ENCODE assay signal across 9 mouse cellular contexts in genomic region chr12:76552321-76552720, GRCm38 (mm10). TPM values are rescaled to one million over a fixed set of nuclear protein-coding genes. Genes with fewer than 3 reads are reported as not detected.
DNase-seq lines count a peak whose midpoint lies in the region; ATAC-seq lines count a peak whose summit lies in the region.
"Had no signal": no experiment of that assay in that cellular context is flagged by ENCODE, and none has a peak within 500 bp of the region (broad histone marks: within the 10 kb centered on the region; RNA-seq: fewer than 3 reads in every experiment).

No protein-coding gene starts in this region.

- 12% methylated on average over 8 of the region's 8 CpGs for WGBS in heart, embryonic 15.5 days
- WGBS in limb, embryonic 15.5 days: 35% methylated on average over 8 of the region's 8 CpGs

- no peaks in the 10 kb centered on the region for H3K27me3 ChIP-seq in heart, embryonic 15.5 days
- no peaks in the 10 kb centered on the region for H3K27me3 ChIP-seq in limb, embryonic 15.5 days
- H3K27me3 ChIP-seq: hindbrain, embryonic 15.5 days had no signal

- peak overlapping the region; percentile 80 for H3K27ac ChIP-seq in heart, embryonic 15.5 days
- peak overlapping the region; percentile 68 for H3K27ac ChIP-seq in limb, embryonic 15.5 days
- H3K27ac ChIP-seq: hindbrain, embryonic 15.5 days had no signal

- no peak overlapping the region for H3K4me3 ChIP-seq in heart, embryonic 15.5 days
- no peak overlapping the region for H3K4me3 ChIP-seq in limb, embryonic 15.5 days
- H3K4me3 ChIP-seq: hindbrain, embryonic 15.5 days had no signal

- peak overlapping the region; percentile 27; the same call in 1 of the 2 replicates for H3K4me2 ChIP-seq in heart, embryonic 15.5 days
- H3K4me2 ChIP-seq in limb, embryonic 15.5 days: no peak overlapping the region
- H3K4me2 ChIP-seq: hindbrain, embryonic 15.5 days had no signal

- no peaks in the 10 kb centered on the region for H3K9me3 ChIP-seq in heart, embryonic 15.5 days (replicated peaks)
- no peaks in the 10 kb centered on the region for H3K9me3 ChIP-seq in limb, embryonic 15.5 days
- H3K9me3 ChIP-seq: hindbrain, embryonic 15.5 days had no signal

- H3K4me1 ChIP-seq in heart, embryonic 15.5 days (replicated peaks): peaks cover 94% of the 10 kb centered on the region
- peaks cover 52% of the 10 kb centered on the region for H3K4me1 ChIP-seq in limb, embryonic 15.5 days

- H3K9ac ChIP-seq in heart, embryonic 15.5 days: no peak overlapping the region
- H3K9ac ChIP-seq in limb, embryonic 15.5 days: no peak overlapping the region
- H3K9ac ChIP-seq: hindbrain, embryonic 15.5 days had no signal

- no peaks in the 10 kb centered on the region for H3K36me3 ChIP-seq in heart, embryonic 15.5 days
- no peaks in the 10 kb centered on the region for H3K36me3 ChIP-seq in limb, embryonic 15.5 days
- H3K36me3 ChIP-seq: hindbrain, embryonic 15.5 days had no signal

- DNase-seq in 3134 (ENCODE audit: extremely low read depth, insufficient read length, low spot score) (peak; percentile 77), MN1 (ENCODE audit: low spot score) (peak; percentile 21)
- DNase-seq in left cerebral cortex, adult 18-20 months (ENCODE audit: low spot score in 2 of 2): no peak
- DNase-seq in ovary, postnatal 10 days (ENCODE audit: low spot score): no peak
- DNase-seq in T-cell, adult 2 months (ENCODE audit: low spot score): no peak

- ATAC-seq in heart, embryonic 15.5 days (replicated peaks; ENCODE audit: insufficient number of reproducible peaks, insufficient read depth, low FRiP score, low read depth): peak; percentile 88
- no peak for ATAC-seq in limb, embryonic 15.5 days (ENCODE audit: insufficient number of reproducible peaks, low FRiP score, low TSS enrichment, low read depth)
- no peak for ATAC-seq in cerebellum, adult (ENCODE audit: insufficient number of reproducible peaks, low FRiP score, low TSS enrichment)

RNA-seq across cellular contexts. Expression of gene Plekhg3, which starts 21.6 kb away (rescaled TPM):
- 7.1 and 11.1 TPM in 2 replicates for polyA plus RNA-seq in heart, embryonic 15.5 days (2015; fragmentation: Nextera tagmentation; extraction: Ambion mirVana)
- 6.0 and 8.0 TPM in 2 replicates for polyA plus RNA-seq in limb, embryonic 15.5 days (2015; fragmentation: Nextera tagmentation; extraction: Ambion mirVana)
- total RNA-seq in left cerebral cortex, adult 18-20 months (2021): 10 to 100 TPM; 12.6 to 14.5 TPM

Comparison
In these comparisons a context has a peak if more than half of its experiments do, and no peak if none do; other contexts are left out.
1. DNase-seq: peak in 3134 (single experiment) and MN1 (single experiment); none in left cerebral cortex, adult 18-20 months (0 of 2), ovary, postnatal 10 days (single experiment) and T-cell, adult 2 months (single experiment).